Mouse (Mus musculus) common myeloid progenitor, adult 5-6 weeks (primary cell): ENCODE data around the gene Lmbr1. TPM values are rescaled to one million over a fixed set of nuclear protein-coding genes. Genes with fewer than 3 reads are reported as not detected.

Source experiments
- ATAC-seq: replicated peaks from 2 replicates; pipeline ENCODE4 v1.8.0; 2016; ENCODE audit warnings: low read depth, mild to moderate bottlenecking, moderate TSS enrichment, inconsistent platforms; ENCODE audit not compliant: poor library complexity, severe bottlenecking
- total RNA-seq: library from RNA; stranded (forward); fragments of 200-1000, 187-1606 nt; gene quantifications from 2 replicates; pipeline ENCODE4 v1.2.3, GENCODE M21; 2017

Gene Lmbr1
- total RNA-seq, 1 experiment from 2014 or later = 9.9 TPM

- no peak for ATAC-seq
These were observed 104.8 kb downstream of the Lmbr1 start for GRCm38 (mm10) chr5:29273426-29273825.

DNA sequence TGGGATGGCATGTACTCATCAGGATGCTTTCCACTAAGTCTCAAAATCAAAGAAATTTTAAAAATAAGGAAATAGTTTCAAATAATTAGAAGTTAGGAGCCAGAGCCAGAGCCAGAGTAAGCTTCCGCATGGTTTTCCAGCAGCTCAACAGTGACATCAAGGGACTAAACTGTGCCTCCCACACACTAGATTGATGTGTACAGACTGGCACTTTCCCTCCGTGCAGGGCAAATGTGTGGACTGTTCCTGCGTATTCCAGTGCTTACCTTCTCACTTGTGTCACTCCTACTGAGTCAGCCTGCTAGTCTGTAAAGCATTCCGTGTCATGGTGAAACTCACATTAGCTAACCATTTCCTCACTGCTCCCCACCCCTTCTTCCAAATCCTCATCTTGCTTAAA is 107.3 kb downstream of the Lmbr1 start:
- no peak for ATAC-seq

GRCm38 (mm10) chr5:29253876-29254275 is 124.3 kb downstream of the Lmbr1 start:
- ATAC-seq = no peak

DNA sequence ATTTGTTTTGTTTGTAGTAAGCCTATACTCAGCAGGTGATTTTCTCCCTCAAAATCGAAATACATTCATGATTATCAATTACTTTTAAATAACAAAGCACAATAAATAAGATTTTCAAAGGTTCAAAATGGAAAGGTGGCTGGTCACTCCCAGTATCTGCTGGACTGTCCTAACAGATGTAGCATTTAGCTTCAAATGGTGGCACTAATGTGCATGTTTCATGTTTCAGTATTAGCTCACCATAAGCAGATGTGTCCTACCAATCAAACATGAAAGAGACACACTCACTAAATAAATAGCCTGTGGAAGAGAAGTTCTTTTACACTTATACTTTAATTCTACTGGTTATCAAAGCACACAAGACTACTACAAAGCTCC is 126.7 kb downstream of the Lmbr1 start:
- no peak for ATAC-seq

DNA sequence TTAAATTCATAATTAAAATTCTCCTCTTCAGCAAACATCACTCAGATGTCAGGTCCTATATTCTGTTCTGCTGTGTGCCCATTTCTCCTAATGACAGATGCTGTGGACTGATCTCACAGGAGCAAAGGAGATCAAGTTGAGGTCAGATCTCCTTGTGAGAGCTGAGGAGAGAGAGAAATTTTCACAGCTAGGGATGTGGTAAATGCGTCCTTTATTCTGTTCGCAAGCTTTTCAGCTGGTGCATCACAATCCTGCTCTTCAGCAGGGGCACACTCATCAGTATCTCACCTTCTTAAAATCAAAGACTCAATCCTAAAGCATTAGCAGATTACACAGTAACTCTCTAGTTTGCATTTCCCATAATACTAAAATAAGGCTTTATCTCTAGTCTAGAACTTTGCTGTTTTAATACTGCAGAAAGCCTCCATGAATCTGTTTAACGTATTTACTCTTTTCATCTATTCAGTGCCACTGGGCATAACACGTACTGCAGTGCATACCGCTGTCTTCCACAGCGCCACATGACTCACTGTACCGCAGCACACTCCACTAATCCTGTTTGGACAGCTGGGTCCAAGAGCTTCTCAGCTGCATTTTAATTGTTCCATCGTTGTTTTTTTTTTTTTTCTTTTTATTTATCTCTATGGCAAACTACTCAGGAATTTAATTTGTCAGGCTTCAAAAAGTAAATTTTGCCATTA is 127.2 kb downstream of the Lmbr1 start:
- no peak for ATAC-seq

- no peak for ATAC-seq
These were observed 133.4 kb downstream of the Lmbr1 start for GRCm38 (mm10) chr5:29244769-29245168.

DNA sequence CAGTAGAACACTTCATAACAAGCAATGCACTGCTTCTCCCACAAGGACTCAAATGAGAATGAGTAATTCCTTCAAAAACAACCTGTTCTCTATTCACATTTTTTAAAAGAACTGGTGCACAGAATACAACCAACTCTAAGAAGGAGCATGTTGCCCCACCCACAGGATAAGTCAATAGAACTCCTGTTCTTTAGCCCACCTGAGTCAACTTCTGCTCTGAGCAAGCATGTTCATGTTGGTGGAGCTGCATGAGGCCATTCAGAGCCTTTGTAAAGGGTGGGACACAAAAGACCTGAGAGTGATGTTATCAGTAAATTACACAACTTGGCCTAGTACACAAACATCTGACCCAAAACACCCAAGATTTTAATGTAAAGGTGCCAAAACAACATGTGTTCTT is 139.8 kb downstream of the Lmbr1 start:
- ATAC-seq = no peak

- ATAC-seq = no peak
These were observed 147.7 kb downstream of the Lmbr1 start for GRCm38 (mm10) chr5:29230481-29230880.

DNA sequence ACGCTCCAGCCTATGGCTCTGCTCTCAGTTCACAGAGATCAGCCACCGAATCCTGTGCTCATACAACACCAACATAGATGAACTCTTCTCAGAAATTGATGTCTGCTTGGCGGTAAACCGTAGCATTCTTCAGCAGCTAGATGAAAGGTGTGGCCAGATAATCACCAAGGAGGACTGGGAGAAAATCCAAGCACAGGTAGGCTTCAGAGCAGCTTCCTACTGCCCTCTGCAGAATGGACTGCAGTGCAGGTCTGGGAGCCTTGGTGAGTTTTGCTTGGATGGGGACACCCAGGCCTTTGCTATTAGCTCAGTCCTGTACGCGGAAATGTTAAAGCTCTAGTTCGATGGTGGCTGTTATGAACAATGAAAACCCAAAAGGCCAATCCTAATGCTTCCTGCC is 154.1 kb downstream of the Lmbr1 start:
- ATAC-seq = no peak

GRCm38 (mm10) chr5:29217997-29218396 is 160.2 kb downstream of the Lmbr1 start:
- no peak for ATAC-seq

GRCm38 (mm10) chr5:29211980-29212555 is 166.1 kb downstream of the Lmbr1 start:
- ATAC-seq = no peak

DNA sequence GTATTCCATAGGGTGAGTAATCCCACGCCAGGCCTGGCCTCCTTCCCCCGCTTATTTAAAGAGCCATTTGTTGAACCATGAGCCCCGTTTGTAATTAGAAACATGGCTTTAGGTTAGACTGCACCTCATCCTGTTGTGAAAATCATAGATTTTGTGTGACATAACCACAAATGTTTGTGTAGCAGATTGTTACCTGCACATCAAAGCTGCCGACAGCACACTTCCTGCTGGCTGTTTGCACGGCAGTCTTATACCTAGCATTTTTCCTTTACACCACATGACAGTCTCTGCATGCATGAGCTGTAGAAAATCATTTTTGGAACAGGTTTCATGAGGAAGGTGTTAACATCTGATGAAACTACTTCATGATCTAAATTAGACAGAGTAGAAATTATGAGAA is 172.5 kb downstream of the Lmbr1 start:
- no peak for ATAC-seq

DNA sequence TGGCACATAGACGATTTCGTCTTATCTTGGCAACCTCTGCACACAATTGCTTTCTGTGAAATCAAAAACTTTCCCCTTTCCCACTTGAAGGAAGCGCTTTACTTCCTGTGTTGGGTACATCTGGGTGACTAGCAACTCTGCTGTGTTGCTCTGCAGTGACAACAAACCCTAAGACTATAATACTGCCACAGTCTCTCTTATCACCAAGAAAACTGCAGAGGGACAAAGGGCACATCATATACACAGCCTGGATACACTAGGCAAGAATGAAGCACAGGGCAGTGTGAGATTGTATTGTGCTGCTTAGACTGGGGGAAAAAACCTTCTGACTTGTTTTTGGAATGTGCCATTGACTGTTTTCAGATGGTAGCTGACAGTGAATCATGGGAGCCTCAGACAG is 178.3 kb downstream of the Lmbr1 start:
- no peak for ATAC-seq

DNA sequence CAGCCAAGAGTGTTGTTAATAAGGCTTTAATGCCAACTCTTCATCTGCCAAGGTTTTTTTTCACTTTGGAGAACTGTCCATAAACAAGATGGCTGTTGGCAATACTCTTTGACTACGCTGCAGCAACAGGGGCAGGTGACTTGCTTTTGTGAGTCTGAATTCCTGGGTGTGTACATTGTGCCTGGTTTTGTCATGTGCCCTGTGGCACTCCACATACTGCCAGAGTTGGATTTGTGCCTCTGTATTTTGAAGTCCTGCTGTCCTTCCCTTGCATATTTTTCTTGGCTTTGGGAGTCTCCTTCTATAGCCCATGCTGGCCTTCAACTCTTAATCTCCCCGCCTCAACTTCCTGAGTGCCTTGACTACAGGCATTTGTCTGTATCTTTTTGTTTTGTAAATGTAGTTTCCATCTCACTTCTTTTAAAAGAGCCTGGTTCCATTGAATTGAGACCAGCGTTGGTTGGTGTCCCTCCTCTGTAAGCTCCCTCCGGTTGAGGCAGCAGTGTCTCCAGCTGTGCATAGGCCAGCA is 179.2 kb downstream of the Lmbr1 start:
- no peak for ATAC-seq

DNA sequence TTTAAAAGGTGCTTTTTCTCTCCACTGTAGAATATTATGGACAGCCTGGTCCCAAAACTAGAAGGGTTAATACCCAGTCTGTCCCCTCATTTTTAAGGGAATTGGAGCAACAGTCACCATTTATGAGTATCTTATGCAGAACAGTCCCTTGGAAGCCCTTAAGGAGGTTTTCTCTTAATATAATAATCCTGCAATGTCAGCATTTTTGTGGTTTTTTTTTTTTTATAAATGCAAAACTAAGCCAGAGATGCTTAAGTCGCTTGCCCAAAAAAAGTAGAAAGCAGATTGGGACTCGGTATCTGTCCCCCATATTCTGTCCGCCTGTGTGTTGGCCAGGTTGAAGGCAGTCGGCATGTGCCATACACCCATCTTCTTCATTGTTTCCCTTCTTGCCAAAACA is 181.0 kb downstream of the Lmbr1 start:
- ATAC-seq = no peak

DNA sequence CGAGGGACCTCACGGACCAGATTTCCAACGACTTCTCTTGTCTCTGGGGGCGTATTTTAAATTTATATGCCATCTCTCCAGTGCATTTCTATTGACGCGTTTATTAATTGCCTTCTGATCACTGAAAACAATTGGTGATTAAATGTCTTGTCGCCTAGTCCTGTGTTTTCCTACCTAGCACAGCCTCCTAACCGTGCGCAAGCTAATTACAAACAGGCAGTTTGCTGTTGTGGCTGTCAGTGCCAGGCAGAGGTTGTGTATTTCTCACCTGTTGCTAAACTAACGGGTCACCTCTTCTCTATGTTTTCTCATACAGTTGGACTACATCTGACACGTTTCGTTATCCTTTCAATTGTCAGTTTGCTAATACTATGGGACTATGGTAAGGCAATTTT is 181.9 kb downstream of the Lmbr1 start:
- ATAC-seq = no peak

DNA sequence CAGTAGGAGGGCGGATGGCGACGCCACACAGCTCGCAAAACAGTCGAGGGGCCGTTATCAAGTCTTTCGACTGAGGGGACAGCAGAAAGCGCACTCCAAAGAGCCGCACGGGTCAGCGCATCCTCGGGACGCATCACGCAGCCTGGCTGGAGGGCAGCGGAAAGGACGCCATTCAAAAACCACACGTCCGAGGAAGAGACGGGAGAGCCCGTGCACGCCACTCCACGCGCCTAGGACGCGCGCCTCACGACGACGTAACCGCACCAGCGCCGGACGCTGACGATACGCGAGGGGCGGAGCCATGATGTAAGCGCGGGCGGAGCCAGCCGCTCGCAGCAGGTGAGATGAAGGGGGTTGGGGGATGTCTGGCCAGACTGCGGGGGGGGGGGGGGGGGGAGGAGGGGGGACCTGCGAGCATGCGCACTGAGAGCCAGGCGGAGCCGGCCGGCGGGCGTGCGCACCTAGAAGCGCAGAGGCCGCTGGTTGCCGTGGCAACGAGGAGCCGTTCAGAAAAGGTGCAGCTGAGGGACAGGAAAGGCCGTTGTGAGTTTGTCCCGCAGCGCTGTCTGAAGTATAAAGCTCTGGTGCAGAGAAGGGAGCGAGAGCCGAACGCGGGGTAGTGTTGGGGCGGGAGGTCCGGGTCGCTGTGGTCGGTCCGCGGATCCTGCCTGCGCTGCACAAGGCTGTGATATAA is 182.5 kb downstream of the Lmbr1 start, which contains the start of gene Rnf32:
Gene Rnf32, plus strand, starts transcription at position 423 of the 694 bp plus-strand sequence.
- ATAC-seq = peak; percentile 93

DNA sequence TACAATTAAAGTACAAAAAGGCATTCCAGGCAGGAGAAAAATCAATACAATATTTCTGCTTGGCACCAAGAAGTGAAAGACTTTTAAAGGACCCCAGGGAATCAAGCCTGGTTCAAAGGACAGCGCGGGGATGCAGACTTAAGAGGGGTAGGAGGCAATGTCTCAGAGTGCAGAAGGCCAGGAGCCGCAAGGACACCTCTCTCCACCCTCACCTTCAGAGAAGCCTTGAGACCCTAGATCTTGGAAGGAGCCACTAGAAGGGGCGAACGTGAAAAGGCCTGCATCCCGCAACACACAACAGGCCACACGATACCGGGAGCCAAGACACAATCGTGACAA is 183.0 kb downstream of the Lmbr1 start:
- ATAC-seq = no peak

DNA sequence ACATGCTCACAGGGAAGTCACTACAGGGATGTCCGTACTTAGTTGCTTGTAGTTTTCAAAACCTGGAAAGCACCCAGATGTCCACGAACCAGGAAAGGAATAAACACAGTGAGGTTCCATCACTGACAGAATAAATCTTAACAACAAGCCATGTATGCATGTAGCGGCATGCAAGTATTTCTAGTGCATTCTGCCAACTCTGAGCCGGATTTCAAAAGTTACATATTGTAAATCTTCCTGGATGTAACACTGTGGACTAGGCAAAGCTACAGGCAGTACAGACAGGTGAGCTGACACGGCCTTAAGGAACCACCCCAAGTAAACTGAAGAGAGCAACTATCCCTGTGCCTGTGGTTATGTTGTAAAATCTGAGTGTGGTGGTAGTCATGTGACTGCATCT is 191.4 kb downstream of the Lmbr1 start:
- no peak for ATAC-seq
